Mouse (Mus musculus): Measurements from ENCODE around the gene Fst.

GRCm38 (mm10) chr13:114405100-114405715 is 53.5 kb downstream of the Fst start:
- TF ChIP-seq POLR2A (IDR thresholded peaks at IDR 0.05; ENCODE audit: insufficient read depth, low read depth, low read length) (no peak), EP300 (IDR thresholded peaks at IDR 0.05; ENCODE audit: insufficient read depth, low read depth, low read length) (no peak), CTCF (IDR thresholded peaks at IDR 0.05) (no peak)

Measured in heart, adult 2 months (tissue).